Mouse (Mus musculus) testis, adult 2 months (tissue): ENCODE data around the gene Itgal. TPM values are rescaled to one million over a fixed set of nuclear protein-coding genes. Genes with fewer than 3 reads are reported as not detected.

ENCODE experiments used
- H3K27ac ChIP-seq: fragments of 200-500 bp; 2 replicates; pipeline ENCODE4 v1.5.1; 2012; ENCODE audit warnings: low read depth, low read length; ENCODE audit not compliant: control insufficient read depth, insufficient read depth
- H3K27me3 ChIP-seq: fragments of 200-500 bp; 2 replicates; pipeline ENCODE4 v1.6.1; 2012; ENCODE audit warnings: mild to moderate bottlenecking, low read length, moderate library complexity; ENCODE audit not compliant: control insufficient read depth, insufficient read depth
- H3K36me3 ChIP-seq: fragments of 200-500 bp; 2 replicates; pipeline ENCODE4 v1.6.1; 2012; ENCODE audit warnings: mild to moderate bottlenecking, low read length; ENCODE audit not compliant: control insufficient read depth, insufficient read depth
- H3K4me1 ChIP-seq: fragments of 200-500 bp; 2 replicates; pipeline ENCODE4 v1.6.1; 2012; ENCODE audit warnings: low read length; ENCODE audit not compliant: control insufficient read depth, insufficient read depth
- H3K4me3 ChIP-seq: fragments of 200-500 bp; 2 replicates; pipeline ENCODE4 v1.5.1; 2012; ENCODE audit warnings: low read depth, mild to moderate bottlenecking, low read length, moderate library complexity, mixed read lengths; ENCODE audit not compliant: control insufficient read depth
- CTCF ChIP-seq: fragments of 200-500 bp; IDR thresholded peaks from 2 replicates; pipeline ENCODE4 v1.5.1; 2012; ENCODE audit warnings: low read depth, mild to moderate bottlenecking, inconsistent platforms, low read length, moderate library complexity; ENCODE audit not compliant: control insufficient read depth, insufficient read depth, insufficient replicate concordance
- POLR2A ChIP-seq: fragments of 200-500 bp; IDR thresholded peaks from 2 replicates; pipeline ENCODE4 v1.6.1; 2012; ENCODE audit warnings: low read depth, mild to moderate bottlenecking, inconsistent platforms, low read length, moderate library complexity; ENCODE audit not compliant: control insufficient read depth
- polyA plus RNA-seq: library from polyadenylated mRNA; depleted of rRNA; stranded (reverse); fragments of >200 nt; gene quantifications from 2 replicates; pipeline ENCODE4 v1.2.3, GENCODE M21; 2012

The Itgal gene
- polyA plus RNA-seq, 1 experiment, result 0.79 TPM

GRCm38 (mm10) chr7:127256518-127256917, 39.5 kb upstream of the Itgal start:
- TF ChIP-seq CTCF (no peak), POLR2A (no peak)
- H3K4me3 ChIP-seq, result no peak overlapping the region
- no peak overlapping the region for H3K27ac ChIP-seq
- H3K36me3 ChIP-seq, result no peaks in the 10 kb centered on the region
- H3K27me3 ChIP-seq, result no peaks in the 10 kb centered on the region
- H3K4me1 ChIP-seq, result peaks cover 14% of the 10 kb centered on the region

- H3K27ac ChIP-seq, result no peak overlapping the region
- H3K4me3 ChIP-seq, result no peak overlapping the region
- peaks cover 14% of the 10 kb centered on the region for H3K4me1 ChIP-seq
- no peaks in the 10 kb centered on the region for H3K36me3 ChIP-seq
- no peaks in the 10 kb centered on the region for H3K27me3 ChIP-seq
- TF ChIP-seq CTCF (no peak), POLR2A (no peak)
Observed at GRCm38 (mm10) chr7:127259186-127259905, 36.7 kb upstream of the Itgal start.

- H3K4me3 ChIP-seq, result peak within 1 kb of the TSS; percentile 91
- no peaks in the 10 kb centered on the region for H3K36me3 ChIP-seq
- TF ChIP-seq CTCF (peak; percentile 66; the same call in 1 of the 2 replicates), POLR2A (peak; percentile 77)
- H3K4me1 ChIP-seq, result peaks cover 10% of the 10 kb centered on the region
- peak within 1 kb of the TSS; percentile 59 for H3K27ac ChIP-seq
- H3K27me3 ChIP-seq, result no peaks in the 10 kb centered on the region
Observed at GRCm38 (mm10) chr7:127260309-127261111, 35.5 kb upstream of the Itgal start, which contains the start of gene Dctpp1. TSS of gene Dctpp1 (minus strand) at chr7:127260709.

- no peak for TF ChIP-seq POLR2A
- TF ChIP-seq CTCF, result no peak
- Histone ChIP-seq H3K4me1 (peaks cover 10% of the 10 kb centered on the region), H3K4me3 (no peak overlapping the region), H3K27me3 (no peaks in the 10 kb centered on the region), H3K27ac (no peak overlapping the region), H3K36me3 (no peaks in the 10 kb centered on the region)
Observed at GRCm38 (mm10) chr7:127262218-127262961, 33.7 kb upstream of the Itgal start.

GRCm38 (mm10) chr7:127263526-127263925, 32.5 kb upstream of the Itgal start:
- TF ChIP-seq POLR2A (no peak), CTCF (no peak)
- Histone ChIP-seq H3K27ac (no peak overlapping the region), H3K4me1 (peaks cover 10% of the 10 kb centered on the region), H3K27me3 (no peaks in the 10 kb centered on the region), H3K4me3 (no peak overlapping the region), H3K36me3 (no peaks in the 10 kb centered on the region)

- H3K27ac ChIP-seq, result no peak overlapping the region
- H3K27me3 ChIP-seq, result no peaks in the 10 kb centered on the region
- no peak overlapping the region; the same call in 1 of the 2 replicates for H3K4me3 ChIP-seq
- H3K4me1 ChIP-seq, result no peaks in the 10 kb centered on the region; the same call in 1 of the 2 replicates
- peaks cover 2% of the 10 kb centered on the region for H3K36me3 ChIP-seq
- TF ChIP-seq POLR2A (no peak), CTCF (no peak)
Observed at GRCm38 (mm10) chr7:127270256-127270655, 25.8 kb upstream of the Itgal start.

- TF ChIP-seq CTCF (no peak), POLR2A (no peak)
- H3K4me3 ChIP-seq, result peak overlapping the region; percentile 71; the same call in 1 of the 2 replicates
- no peak overlapping the region for H3K27ac ChIP-seq
- no peaks in the 10 kb centered on the region; the same call in 1 of the 2 replicates for H3K4me1 ChIP-seq
- H3K27me3 ChIP-seq, result no peaks in the 10 kb centered on the region
- H3K36me3 ChIP-seq, result peaks cover 2% of the 10 kb centered on the region
Observed at GRCm38 (mm10) chr7:127270666-127271065, 25.4 kb upstream of the Itgal start.
